10 mouse cellular contexts compared by ENCODE assay signal in genomic region chr2:148731614-148732326, GRCm38 (mm10). TPM values are rescaled to one million over a fixed set of nuclear protein-coding genes. Genes with fewer than 3 reads are reported as not detected.
A peak's percentile ranks its signal among the peaks of the same experiment; 100 is the strongest.
DNase-seq lines count a peak whose midpoint lies in the region; ATAC-seq and TF ChIP-seq lines count a peak whose summit lies in the region.
"Had no signal": no experiment of that assay in that cellular context is flagged by ENCODE, and none has a peak within 500 bp of the region (broad histone marks: within the 10 kb centered on the region; RNA-seq: fewer than 3 reads in every experiment).

No protein-coding gene starts in this region.

- no peak for TF ChIP-seq POLR2A in small intestine, adult 2 months (IDR thresholded peaks at IDR 0.05; ENCODE audit: low read depth, low read length)

- peak; percentile 71 for ATAC-seq in embryonic facial prominence, embryonic 15.5 days (ENCODE audit: insufficient number of reproducible peaks, low FRiP score, low TSS enrichment, low read depth)
- ATAC-seq in heart, postnatal 0 days (ENCODE audit: insufficient read depth, low read depth), result peak; percentile 47
- ATAC-seq in megakaryocyte, adult 5-6 weeks (ENCODE audit: poor library complexity, severe bottlenecking), result peak; percentile 31

- H3K9ac ChIP-seq in embryonic facial prominence, embryonic 15.5 days, result peak overlapping the region; percentile 72
- peak overlapping the region; percentile 87 for H3K9ac ChIP-seq in heart, postnatal 0 days (replicated peaks; ENCODE audit: low read depth, low read length)

- under 1% methylated on average over 35 of the region's 35 CpGs for WGBS in embryonic facial prominence, embryonic 15.5 days
- under 1% methylated on average over 35 of the region's 35 CpGs for WGBS in heart, postnatal 0 days
- WGBS in small intestine, adult 2 months, result 2% methylated on average over 35 of the region's 35 CpGs

- peak; percentile 92 for DNase-seq in heart, adult 11 months
- DNase-seq in heart, postnatal 25 days (ENCODE audit: low spot score), result no peak
- peak; percentile 56 for DNase-seq in adrenal gland, postnatal 14 days
- DNase-seq in heart, postnatal 0 days (ENCODE audit: low spot score), result no peak
- peak; percentile 19 to 37 for DNase-seq in kidney, postnatal 4 days

- TF ChIP-seq CTCF in heart, postnatal 0 days (IDR thresholded peaks at IDR 0.05; ENCODE audit: low read depth), result no peak
- no peak for TF ChIP-seq CTCF in small intestine, adult 2 months (IDR thresholded peaks at IDR 0.05; ENCODE audit: extremely low read depth, insufficient read length, insufficient replicate concordance, low read depth, low read length)

- peaks cover 13% of the 10 kb centered on the region; the same call in 1 of the 2 replicates for H3K4me1 ChIP-seq in embryonic facial prominence, embryonic 15.5 days
- H3K4me1 ChIP-seq in heart, postnatal 0 days (ENCODE audit: control insufficient read depth, insufficient read depth), result peaks cover 11% of the 10 kb centered on the region; the same call in 1 of the 2 replicates
- H3K4me1 ChIP-seq in small intestine, adult 2 months (ENCODE audit: control insufficient read depth, insufficient read depth, insufficient read length, low read length), result 0 out of 2 replicates have a peak, but pooled peaks cover 3% of the 10 kb centered on the region

- intact Hi-C loops in heart, postnatal 25 days (cut with DNase I), result no loop called here

- no peaks in the 10 kb centered on the region for H3K36me3 ChIP-seq in embryonic facial prominence, embryonic 15.5 days
- no peaks in the 10 kb centered on the region for H3K36me3 ChIP-seq in heart, postnatal 0 days (replicated peaks; ENCODE audit: control insufficient read depth, insufficient read depth, low read length)
- H3K36me3 ChIP-seq in small intestine, adult 2 months (ENCODE audit: control insufficient read depth, insufficient read depth, low read length), result no peaks in the 10 kb centered on the region

- H3K9me3 ChIP-seq in embryonic facial prominence, embryonic 15.5 days (replicated peaks), result no peaks in the 10 kb centered on the region
- peaks cover 5% of the 10 kb centered on the region; the same call in 1 of the 2 replicates for H3K9me3 ChIP-seq in heart, postnatal 0 days (replicated peaks; ENCODE audit: control insufficient read depth, low read length)

- no peak for TF ChIP-seq EP300 in heart, postnatal 0 days (IDR thresholded peaks at IDR 0.05; ENCODE audit: low read depth)

- H3K27me3 ChIP-seq in embryonic facial prominence, embryonic 15.5 days, result no peaks in the 10 kb centered on the region
- no peaks in the 10 kb centered on the region for H3K27me3 ChIP-seq in heart, postnatal 0 days (ENCODE audit: control insufficient read depth, insufficient read depth, low read length)
- H3K27me3 ChIP-seq in small intestine, adult 2 months (ENCODE audit: control insufficient read depth, insufficient read depth, low read length), result no peaks in the 10 kb centered on the region

- H3K4me3 ChIP-seq in embryonic facial prominence, embryonic 15.5 days (replicated peaks), result peak overlapping the region; percentile 77
- H3K4me3 ChIP-seq in heart, postnatal 0 days (ENCODE audit: low read depth, low read length), result peak overlapping the region; percentile 74
- peak overlapping the region; percentile 74 for H3K4me3 ChIP-seq in small intestine, adult 2 months (ENCODE audit: low read depth, low read length)

- peak overlapping the region; percentile 65 for H3K27ac ChIP-seq in embryonic facial prominence, embryonic 15.5 days (replicated peaks)
- peak overlapping the region; percentile 58 for H3K27ac ChIP-seq in heart, postnatal 0 days (ENCODE audit: low read depth)
- H3K27ac ChIP-seq in small intestine, adult 2 months (ENCODE audit: insufficient read depth, low read depth, low read length), result no peak overlapping the region

- H3K4me2 ChIP-seq in embryonic facial prominence, embryonic 15.5 days (replicated peaks), result peak overlapping the region; percentile 87
- H3K4me2 ChIP-seq in heart, postnatal 0 days (ENCODE audit: low read depth, low read length), result peak overlapping the region; percentile 85

RNA-seq across cellular contexts. Expression of gene Napb, which starts 0.5 kb away (rescaled TPM):
- 1 to 10 TPM; 1.3 to 1.4 TPM for total RNA-seq in heart, postnatal 25 days (2021)
- total RNA-seq in adrenal gland, postnatal 14 days (2021), result 4.5 and 7.9 TPM in 2 replicates
- polyA plus RNA-seq in embryonic facial prominence, embryonic 15.5 days (2015; fragmentation: Nextera tagmentation; extraction: Ambion mirVana), result 4.6 and 5.6 TPM in 2 replicates
- total RNA-seq in heart, postnatal 0 days (2014; rRNA removed; ENCODE audit: low replicate concordance), result 2.3 and 3.7 TPM in 2 replicates
- polyA plus RNA-seq in heart, postnatal 0 days (2015; fragmentation: Nextera tagmentation; extraction: Ambion mirVana), result 1.5 TPM in 2 replicates
- total RNA-seq in megakaryocyte, adult 5-6 weeks (2015), result 0.36 and 0.57 TPM in 2 replicates
- total RNA-seq in megakaryocyte, adult 5-6 weeks (2017), result 0.29 and 0.53 TPM in 2 replicates
- 0.10 and 0.16 TPM in 2 replicates for polyA plus RNA-seq in small intestine, adult 2 months (2012; rRNA removed)

RNA-seq across cellular contexts. Expression of gene Cstl1, which starts 18.4 kb away (rescaled TPM):
- not detected for total RNA-seq in heart, postnatal 25 days (2021)
- total RNA-seq in adrenal gland, postnatal 14 days (2021), result not detected in 2 replicates
- not detected in 2 replicates for polyA plus RNA-seq in embryonic facial prominence, embryonic 15.5 days (2015; fragmentation: Nextera tagmentation; extraction: Ambion mirVana)
- not detected in 2 replicates for total RNA-seq in heart, postnatal 0 days (2014; rRNA removed; ENCODE audit: low replicate concordance)
- not detected in 2 replicates for polyA plus RNA-seq in heart, postnatal 0 days (2015; fragmentation: Nextera tagmentation; extraction: Ambion mirVana)
- not detected in 2 replicates for total RNA-seq in megakaryocyte, adult 5-6 weeks (2015)
- not detected in 2 replicates for total RNA-seq in megakaryocyte, adult 5-6 weeks (2017)
- polyA plus RNA-seq in small intestine, adult 2 months (2012; rRNA removed), result not detected in 2 replicates
- total RNA-seq: CH12.LX had no signal
- polyA plus RNA-seq: large intestine, adult 2 months had no signal

RNA-seq across cellular contexts. Expression of gene Cst11, which starts 39.5 kb away (rescaled TPM):
- not detected for total RNA-seq in heart, postnatal 25 days (2021)
- not detected in 2 replicates for total RNA-seq in adrenal gland, postnatal 14 days (2021)
- polyA plus RNA-seq in embryonic facial prominence, embryonic 15.5 days (2015; fragmentation: Nextera tagmentation; extraction: Ambion mirVana), result not detected in 2 replicates
- total RNA-seq in heart, postnatal 0 days (2014; rRNA removed; ENCODE audit: low replicate concordance), result not detected in 2 replicates
- polyA plus RNA-seq in heart, postnatal 0 days (2015; fragmentation: Nextera tagmentation; extraction: Ambion mirVana), result not detected in 2 replicates
- not detected in 2 replicates for total RNA-seq in megakaryocyte, adult 5-6 weeks (2015)
- total RNA-seq in megakaryocyte, adult 5-6 weeks (2017), result not detected in 2 replicates
- polyA plus RNA-seq in small intestine, adult 2 months (2012; rRNA removed), result not detected in 2 replicates
- total RNA-seq: CH12.LX had no signal
- polyA plus RNA-seq: large intestine, adult 2 months had no signal

RNA-seq across cellular contexts. Expression of gene 8030411F24Rik, which starts 50.0 kb away (rescaled TPM):
- not detected for total RNA-seq in heart, postnatal 25 days (2021)
- total RNA-seq in adrenal gland, postnatal 14 days (2021), result not detected in 2 replicates
- 0.88 and 1.3 TPM in 2 replicates for polyA plus RNA-seq in embryonic facial prominence, embryonic 15.5 days (2015; fragmentation: Nextera tagmentation; extraction: Ambion mirVana)
- not detected in 2 replicates for total RNA-seq in heart, postnatal 0 days (2014; rRNA removed; ENCODE audit: low replicate concordance)
- polyA plus RNA-seq in heart, postnatal 0 days (2015; fragmentation: Nextera tagmentation; extraction: Ambion mirVana), result not detected in 2 replicates
- not detected in 2 replicates for total RNA-seq in megakaryocyte, adult 5-6 weeks (2015)
- total RNA-seq in megakaryocyte, adult 5-6 weeks (2017), result not detected in 2 replicates
- polyA plus RNA-seq in small intestine, adult 2 months (2012; rRNA removed), result not detected in 2 replicates
- total RNA-seq: CH12.LX had no signal
- polyA plus RNA-seq: large intestine, adult 2 months had no signal

RNA-seq across cellular contexts. Expression of gene Gzf1, which starts 50.9 kb away (rescaled TPM):
- 10 to 100 TPM; 18.1 to 24.2 TPM for total RNA-seq in heart, postnatal 25 days (2021)
- 28.3 and 29.4 TPM in 2 replicates for total RNA-seq in adrenal gland, postnatal 14 days (2021)
- polyA plus RNA-seq in embryonic facial prominence, embryonic 15.5 days (2015; fragmentation: Nextera tagmentation; extraction: Ambion mirVana), result 18.7 and 20.1 TPM in 2 replicates
- 21.9 and 40.1 TPM in 2 replicates for total RNA-seq in heart, postnatal 0 days (2014; rRNA removed; ENCODE audit: low replicate concordance)
- 12.4 and 14.3 TPM in 2 replicates for polyA plus RNA-seq in heart, postnatal 0 days (2015; fragmentation: Nextera tagmentation; extraction: Ambion mirVana)
- 10.7 and 14.5 TPM in 2 replicates for total RNA-seq in megakaryocyte, adult 5-6 weeks (2015)
- total RNA-seq in megakaryocyte, adult 5-6 weeks (2017), result 14.4 and 15.0 TPM in 2 replicates
- 4.5 and 5.5 TPM in 2 replicates for polyA plus RNA-seq in small intestine, adult 2 months (2012; rRNA removed)

Comparison
In these comparisons a context has a peak if more than half of its experiments do, and no peak if none do; other contexts are left out.
1. DNase-seq: peak in heart, adult 11 months (single experiment), adrenal gland, postnatal 14 days (single experiment) and kidney, postnatal 4 days (2 of 2); none in heart, postnatal 25 days (single experiment) and heart, postnatal 0 days (single experiment).
2. Peak in every context shown above with its lines, with median percentiles within 50 percentile points of each other: ATAC-seq and H3K4me3 ChIP-seq.